Mouse (Mus musculus) kidney, embryonic 15.5 days (tissue): Measurements from ENCODE around the gene Espn. TPM values are rescaled to one million over a fixed set of nuclear protein-coding genes. Genes with fewer than 3 reads are reported as not detected.

Experiments
- ATAC-seq: fragments of 200-750 bp; cut with Nextera tagmentation; replicated peaks from 2 replicates; pipeline ENCODE4 v1.8.0; 2017; ENCODE audit warnings: moderate TSS enrichment; ENCODE audit not compliant: low FRiP score
- H3K27ac ChIP-seq: fragments of 300-500 bp; sonication (generic); 2 replicates; pipeline ENCODE4 v1.5.1; 2015; ENCODE audit warnings: mild to moderate bottlenecking, inconsistent platforms
- H3K27me3 ChIP-seq: fragments of 300-500 bp; sonication (generic); 2 replicates; pipeline ENCODE4 v1.6.1; 2015; ENCODE audit warnings: inconsistent platforms
- H3K36me3 ChIP-seq: fragments of 300-500 bp; sonication (generic); 2 replicates; pipeline ENCODE4 v1.6.1; 2015; ENCODE audit warnings: inconsistent platforms
- H3K4me1 ChIP-seq: fragments of 300-500 bp; sonication (generic); 2 replicates; pipeline ENCODE4 v1.6.1; 2015; ENCODE audit warnings: inconsistent platforms
- H3K4me2 ChIP-seq: fragments of 300-500 bp; sonication (generic); 2 replicates; pipeline ENCODE4 v1.6.1; 2015; ENCODE audit warnings: moderate library complexity, mild to moderate bottlenecking, inconsistent platforms
- H3K4me3 ChIP-seq: fragments of 300-500 bp; sonication (generic); replicated peaks from 2 replicates; pipeline ENCODE4 v1.5.1; 2015; ENCODE audit warnings: mild to moderate bottlenecking, inconsistent platforms
- H3K9ac ChIP-seq: fragments of 300-500 bp; sonication (generic); 2 replicates; pipeline ENCODE4 v1.6.1; 2015; ENCODE audit warnings: mild to moderate bottlenecking, inconsistent platforms
- H3K9me3 ChIP-seq: fragments of 300-500 bp; sonication (generic); replicated peaks from 2 replicates; pipeline ENCODE4 v1.6.1; 2016; ENCODE audit warnings: inconsistent platforms
- WGBS: fragments of 180-500 bp; shearing (Covaris S2); methylation state at CpG from one replicate; pipeline ENCODE4 v1.1.7; 2015; ENCODE audit warnings: mixed read lengths; 5-methylcytosine and 5-hydroxymethylcytosine counted together
- polyA plus RNA-seq: library from polyadenylated mRNA; unstranded; fragments of >200 nt; fragmentation: Nextera tagmentation; extraction: Ambion mirVana; gene quantifications from 2 replicates; pipeline ENCODE4 v1.2.1, GENCODE M21; 2015

Espn gene
- 25.5 and 28.1 TPM in 2 replicates for polyA plus RNA-seq

GRCm38 (mm10) chr4:152151966-152152544, at the start of gene Espn:
Gene Espn, minus strand, starts transcription at chr4:152152371.
- H3K27ac ChIP-seq, result no peak within 1 kb of the TSS
- ATAC-seq, result peak; percentile 86
- H3K27me3 ChIP-seq, result peaks cover 70% of the 10 kb centered on the region
- H3K4me3 ChIP-seq, result peak within 1 kb of the TSS; percentile 53
- peaks cover 38% of the 10 kb centered on the region for H3K4me1 ChIP-seq
- H3K4me2 ChIP-seq, result peak within 1 kb of the TSS; percentile 89
- H3K9ac ChIP-seq, result peak within 1 kb of the TSS; percentile 57
- no peaks in the 10 kb centered on the region for H3K9me3 ChIP-seq
- WGBS, result under 1% methylated on average over 56 of the region's 57 CpGs
- no peaks in the 10 kb centered on the region for H3K36me3 ChIP-seq

- H3K27ac ChIP-seq, result peak overlapping the region; percentile 85
- peaks cover 47% of the 10 kb centered on the region for H3K4me1 ChIP-seq
- no peak overlapping the region for H3K4me2 ChIP-seq
- 49% methylated on average over 6 of the region's 6 CpGs for WGBS
- no peaks in the 10 kb centered on the region for H3K36me3 ChIP-seq
- no peaks in the 10 kb centered on the region for H3K9me3 ChIP-seq
- no peak overlapping the region for H3K9ac ChIP-seq
- H3K27me3 ChIP-seq, result no peaks in the 10 kb centered on the region
- no peak for ATAC-seq
- H3K4me3 ChIP-seq, result no peak overlapping the region
Observed at GRCm38 (mm10) chr4:152201492-152201891, 49.3 kb upstream of the Espn start.

GRCm38 (mm10) chr4:152199617-152200016, 47.4 kb upstream of the Espn start:
- H3K27me3 ChIP-seq, result no peaks in the 10 kb centered on the region
- H3K4me3 ChIP-seq, result no peak overlapping the region
- no peak overlapping the region for H3K27ac ChIP-seq
- H3K9me3 ChIP-seq, result no peaks in the 10 kb centered on the region
- ATAC-seq, result no peak
- 76% methylated on average over 1 of the region's 1 CpGs for WGBS
- no peak overlapping the region for H3K4me2 ChIP-seq
- no peaks in the 10 kb centered on the region for H3K36me3 ChIP-seq
- peaks cover 39% of the 10 kb centered on the region for H3K4me1 ChIP-seq
- H3K9ac ChIP-seq, result no peak overlapping the region

- no peak for ATAC-seq
- no peaks in the 10 kb centered on the region for H3K27me3 ChIP-seq
- H3K9me3 ChIP-seq, result no peaks in the 10 kb centered on the region
- WGBS, result 78% methylated on average over 5 of the region's 5 CpGs
- no peaks in the 10 kb centered on the region for H3K36me3 ChIP-seq
- peaks cover 28% of the 10 kb centered on the region for H3K4me1 ChIP-seq
- no peak overlapping the region for H3K4me2 ChIP-seq
- H3K4me3 ChIP-seq, result no peak overlapping the region
- no peak overlapping the region for H3K27ac ChIP-seq
- no peak overlapping the region for H3K9ac ChIP-seq
Observed at GRCm38 (mm10) chr4:152197545-152197944, 45.4 kb upstream of the Espn start.

- no peak for ATAC-seq
- Histone ChIP-seq H3K9me3 (no peaks in the 10 kb centered on the region), H3K4me1 (peaks cover 18% of the 10 kb centered on the region), H3K4me2 (no peak overlapping the region), H3K9ac (no peak overlapping the region), H3K27me3 (no peaks in the 10 kb centered on the region), H3K36me3 (no peaks in the 10 kb centered on the region), H3K27ac (no peak overlapping the region), H3K4me3 (no peak overlapping the region)
- WGBS, result 91% methylated on average over 8 of the region's 9 CpGs
Observed at GRCm38 (mm10) chr4:152196276-152196675, 44.1 kb upstream of the Espn start.

GRCm38 (mm10) chr4:152194476-152195175, 42.5 kb upstream of the Espn start:
- Histone ChIP-seq H3K4me1 (peaks cover 13% of the 10 kb centered on the region; the same call in 1 of the 2 replicates), H3K4me3 (no peak overlapping the region), H3K4me2 (no peak overlapping the region), H3K36me3 (no peaks in the 10 kb centered on the region), H3K27me3 (no peaks in the 10 kb centered on the region), H3K9me3 (no peaks in the 10 kb centered on the region), H3K9ac (no peak overlapping the region), H3K27ac (no peak overlapping the region)
- WGBS, result 80% methylated on average over 3 of the region's 3 CpGs
- ATAC-seq, result no peak

- Histone ChIP-seq H3K4me1 (peaks cover 13% of the 10 kb centered on the region; the same call in 1 of the 2 replicates), H3K27me3 (no peaks in the 10 kb centered on the region), H3K36me3 (no peaks in the 10 kb centered on the region), H3K4me2 (no peak overlapping the region), H3K4me3 (no peak overlapping the region), H3K9ac (no peak overlapping the region), H3K27ac (peak overlapping the region; percentile 30), H3K9me3 (no peaks in the 10 kb centered on the region)
- ATAC-seq, result no peak
- WGBS, result 50% methylated on average over 4 of the region's 4 CpGs
Observed at GRCm38 (mm10) chr4:152192569-152192968, 40.4 kb upstream of the Espn start.

- no peaks in the 10 kb centered on the region for H3K36me3 ChIP-seq
- no peaks in the 10 kb centered on the region for H3K9me3 ChIP-seq
- H3K27me3 ChIP-seq, result no peaks in the 10 kb centered on the region
- H3K4me3 ChIP-seq, result no peak overlapping the region
- peak overlapping the region; percentile 55 for H3K27ac ChIP-seq
- no peak overlapping the region; the same call in 1 of the 2 replicates for H3K4me2 ChIP-seq
- ATAC-seq, result no peak
- WGBS, result 66% methylated on average over 5 of the region's 5 CpGs
- peaks cover 30% of the 10 kb centered on the region for H3K4me1 ChIP-seq
- H3K9ac ChIP-seq, result no peak overlapping the region
Observed at GRCm38 (mm10) chr4:152190701-152191100, 38.5 kb upstream of the Espn start.

- no peaks in the 10 kb centered on the region for H3K27me3 ChIP-seq
- 59% methylated on average over 11 of the region's 11 CpGs for WGBS
- no peak for ATAC-seq
- no peak overlapping the region for H3K27ac ChIP-seq
- no peaks in the 10 kb centered on the region for H3K9me3 ChIP-seq
- no peaks in the 10 kb centered on the region for H3K36me3 ChIP-seq
- no peak overlapping the region for H3K9ac ChIP-seq
- peaks cover 35% of the 10 kb centered on the region for H3K4me1 ChIP-seq
- H3K4me2 ChIP-seq, result no peak overlapping the region
- H3K4me3 ChIP-seq, result no peak overlapping the region
Observed at GRCm38 (mm10) chr4:152190096-152190653, 38.0 kb upstream of the Espn start.

GRCm38 (mm10) chr4:152189691-152190090, 37.5 kb upstream of the Espn start:
- ATAC-seq, result no peak
- 83% methylated on average over 4 of the region's 4 CpGs for WGBS
- H3K27me3 ChIP-seq, result no peaks in the 10 kb centered on the region
- H3K4me3 ChIP-seq, result no peak overlapping the region
- H3K4me2 ChIP-seq, result no peak overlapping the region
- H3K4me1 ChIP-seq, result peaks cover 40% of the 10 kb centered on the region
- no peaks in the 10 kb centered on the region for H3K9me3 ChIP-seq
- no peak overlapping the region for H3K9ac ChIP-seq
- no peak overlapping the region for H3K27ac ChIP-seq
- no peaks in the 10 kb centered on the region for H3K36me3 ChIP-seq

GRCm38 (mm10) chr4:152189071-152189470, 36.9 kb upstream of the Espn start:
- Histone ChIP-seq H3K9ac (no peak overlapping the region), H3K27me3 (no peaks in the 10 kb centered on the region), H3K4me3 (no peak overlapping the region), H3K27ac (no peak overlapping the region), H3K4me2 (no peak overlapping the region), H3K4me1 (peaks cover 44% of the 10 kb centered on the region), H3K36me3 (no peaks in the 10 kb centered on the region), H3K9me3 (no peaks in the 10 kb centered on the region)
- no peak for ATAC-seq
- 85% methylated on average over 6 of the region's 6 CpGs for whole genome bisulfite sequencing

- H3K4me2 ChIP-seq, result no peak overlapping the region
- H3K36me3 ChIP-seq, result no peaks in the 10 kb centered on the region
- H3K4me1 ChIP-seq, result peaks cover 44% of the 10 kb centered on the region
- 95% methylated on average over 2 of the region's 2 CpGs for WGBS
- ATAC-seq, result no peak
- H3K4me3 ChIP-seq, result no peak overlapping the region
- H3K27me3 ChIP-seq, result no peaks in the 10 kb centered on the region
- H3K9me3 ChIP-seq, result no peaks in the 10 kb centered on the region
- H3K9ac ChIP-seq, result no peak overlapping the region
- no peak overlapping the region for H3K27ac ChIP-seq
Observed at GRCm38 (mm10) chr4:152188651-152189050, 36.5 kb upstream of the Espn start.
